In the genomic region with DNA sequence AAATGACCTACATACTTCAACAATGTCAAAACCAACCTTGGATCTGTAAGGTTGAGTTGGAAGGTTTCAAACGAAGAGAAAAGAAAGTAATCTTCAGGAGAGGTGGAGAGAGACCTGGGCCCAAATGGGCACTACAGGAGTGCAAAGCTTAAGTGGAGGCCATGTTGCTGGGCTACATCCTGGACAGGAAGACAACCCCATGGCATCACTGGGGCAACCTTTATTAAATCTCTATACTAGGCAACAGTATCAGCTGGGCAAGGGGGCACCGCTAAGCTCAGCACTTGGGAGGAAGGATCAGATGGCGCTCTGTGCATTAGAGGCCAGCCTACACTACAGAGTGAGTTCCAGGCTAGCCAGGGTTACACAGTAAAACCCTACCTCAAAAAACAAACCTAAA, we compare ENCODE assay signal across 24 mouse cellular contexts. TPM values are rescaled to one million over a fixed set of nuclear protein-coding genes. Genes with fewer than 3 reads are reported as not detected.
"Had no signal": no experiment of that assay in that cellular context is flagged by ENCODE, and none has a peak within 500 bp of the region (broad histone marks: within the 10 kb centered on the region; RNA-seq: fewer than 3 reads in every experiment).

No protein-coding gene starts in this region.

- H3K9me3 ChIP-seq: neural tube, embryonic 12.5 days; neural tube, embryonic 13.5 days; neural tube, embryonic 15.5 days; stomach, embryonic 15.5 days had no signal

- H3K27me3 ChIP-seq: neural tube, embryonic 12.5 days; neural tube, embryonic 13.5 days; neural tube, embryonic 15.5 days; stomach, embryonic 15.5 days had no signal

- H3K36me3 ChIP-seq: neural tube, embryonic 12.5 days; neural tube, embryonic 13.5 days; neural tube, embryonic 15.5 days; stomach, embryonic 15.5 days had no signal

- H3K4me2 ChIP-seq: neural tube, embryonic 12.5 days; neural tube, embryonic 13.5 days; neural tube, embryonic 15.5 days; stomach, embryonic 15.5 days had no signal

- DNase-seq: retina, postnatal 1 day; right cerebral cortex, adult 18-20 months; right cerebral cortex, postnatal 14 days; right cerebral cortex, postnatal 25 days; right cerebral cortex, postnatal 4 days; spleen, adult 18-20 months; thymus, adult 18-20 months; thymus, adult 2 months; thymus, postnatal 25 days; thymus, postnatal 36 days; thymus, postnatal 4 days had no signal

- H3K27ac ChIP-seq: neural tube, embryonic 12.5 days; neural tube, embryonic 13.5 days; neural tube, embryonic 15.5 days; stomach, embryonic 15.5 days; stomach, postnatal 0 days had no signal

- H3K9ac ChIP-seq: neural tube, embryonic 12.5 days; neural tube, embryonic 13.5 days; neural tube, embryonic 15.5 days; stomach, embryonic 15.5 days had no signal

- H3K4me3 ChIP-seq: neural tube, embryonic 12.5 days; neural tube, embryonic 13.5 days; neural tube, embryonic 15.5 days; stomach, embryonic 15.5 days had no signal

RNA-seq across cellular contexts. Expression of a gene that starts 47.6 kb away (rescaled TPM):
- total RNA-seq: neutrophil, adult 5-6 weeks had no signal
- polyA plus RNA-seq: neural tube, embryonic 11.5 days; neural tube, embryonic 12.5 days; neural tube, embryonic 13.5 days; neural tube, embryonic 14.5 days; neural tube, embryonic 15.5 days; small intestine, adult 2 months; spleen, adult 2 months; stomach, embryonic 14.5 days; stomach, embryonic 15.5 days; stomach, embryonic 16.5 days; stomach, postnatal 0 days; urinary bladder, adult 2 months had no signal
